Mouse (Mus musculus) MEL (cell line): Measurements from ENCODE around the gene Ifitm6. TPM values are rescaled to one million over a fixed set of nuclear protein-coding genes. Genes with fewer than 3 reads are reported as not detected.

Source experiments
- DNase-seq: peaks from one replicate; pipeline ENCODE4 v3.0.0; 2011; ENCODE audit warnings: low read depth, low spot score
- H3K27ac ChIP-seq: 2 replicates; pipeline ENCODE4 v1.5.1; 2012; ENCODE audit warnings: low read depth, mild to moderate bottlenecking, control low read depth, low read length, moderate library complexity; ENCODE audit not compliant: control insufficient read depth
- H3K27me3 ChIP-seq, 2 experiments: fragments of 150-350 bp in 1 of 2; sonication (generic) in 1 of 2; 2 replicates each; pipeline ENCODE4 v1.6.1; 2012; ENCODE audit warnings: low read length in 2 of 2, mild to moderate bottlenecking in 2 of 2, improper control_type of control experiment in 1 of 2, moderate library complexity in 1 of 2; ENCODE audit not compliant: insufficient read depth in 2 of 2, control insufficient read depth in 1 of 2
- H3K36me3 ChIP-seq, 2 experiments: 2 replicates each; pipeline ENCODE4 v1.6.1; 2012 to 2014; ENCODE audit warnings: low read length in 2 of 2, improper control_type of control experiment in 1 of 2, inconsistent platforms in 1 of 2, mild to moderate bottlenecking in 1 of 2; ENCODE audit not compliant: insufficient read depth in 2 of 2, control insufficient read depth in 1 of 2
- H3K4me1 ChIP-seq, 2 experiments: fragments of 150-350 bp in 1 of 2; sonication (generic) in 1 of 2; 2 replicates each; pipeline ENCODE4 v1.6.1; 2012; ENCODE audit warnings: low read length in 2 of 2, improper control_type of control experiment in 1 of 2, mild to moderate bottlenecking in 1 of 2; ENCODE audit not compliant: insufficient read depth in 2 of 2, control insufficient read depth in 1 of 2
- H3K4me3 ChIP-seq, 2 experiments: fragments of 150-350 bp in 1 of 2; sonication (generic) in 1 of 2; 2 replicates each; pipeline ENCODE4 v1.5.1; 2012; ENCODE audit warnings: low read depth in 2 of 2, low read length in 2 of 2, mild to moderate bottlenecking in 2 of 2, moderate library complexity in 2 of 2, control low read depth in 1 of 2, improper control_type of control experiment in 1 of 2; ENCODE audit not compliant: control insufficient read depth in 1 of 2, insufficient read depth in 1 of 2
- H3K79me2 ChIP-seq: 2 replicates; pipeline ENCODE4 v1.6.1; 2012; ENCODE audit warnings: mild to moderate bottlenecking, low read length, moderate library complexity; ENCODE audit not compliant: control insufficient read depth, poor library complexity, insufficient read depth
- H3K9ac ChIP-seq: 2 replicates; pipeline ENCODE4 v1.6.1; 2012; ENCODE audit warnings: low read depth, mild to moderate bottlenecking, control low read depth, low read length, moderate library complexity; ENCODE audit not compliant: control insufficient read depth, poor library complexity, severe bottlenecking
- H3K9me3 ChIP-seq: fragments of 150-350 bp; sonication (generic); replicated peaks from 2 replicates; pipeline ENCODE4 v1.6.1; 2012; ENCODE audit warnings: mild to moderate bottlenecking, low read length, improper control_type of control experiment, moderate library complexity; ENCODE audit not compliant: insufficient read depth
- CHD2 ChIP-seq: IDR thresholded peaks from 2 replicates; pipeline ENCODE4 v1.6.1; 2011; ENCODE audit warnings: low read length, improper control_type of control experiment
- CTCF ChIP-seq, 3 experiments: IDR thresholded peaks in 2 of 3; conservative IDR thresholded peaks in 1 of 3; 2 replicates each; pipeline ENCODE4 v1.5.1; 2011 to 2012; ENCODE audit warnings: low read length in 3 of 3, low read depth in 2 of 3, mild to moderate bottlenecking in 2 of 3, improper control_type of control experiment in 1 of 3, inconsistent platforms in 1 of 3, mixed read lengths in 1 of 3, moderate library complexity in 1 of 3; ENCODE audit not compliant: control insufficient read depth in 1 of 3, insufficient read depth in 1 of 3, poor library complexity in 1 of 3, severe bottlenecking in 1 of 3
- EP300 ChIP-seq, 2 experiments: IDR thresholded peaks; 2 replicates each; pipeline ENCODE4 v1.6.1; 2011; ENCODE audit warnings: improper control_type of control experiment in 2 of 2, low read length in 2 of 2, low read depth in 1 of 2, mild to moderate bottlenecking in 1 of 2
- ETS1 ChIP-seq: IDR thresholded peaks from 2 replicates; pipeline ENCODE4 v1.6.1; 2012; ENCODE audit warnings: low read depth, mild to moderate bottlenecking, inconsistent platforms, low read length, improper control_type of control experiment, moderate library complexity
- GABPA ChIP-seq: IDR thresholded peaks from 2 replicates; pipeline ENCODE4 v1.6.1; 2012; ENCODE audit warnings: low read depth, mild to moderate bottlenecking, inconsistent platforms, low read length, improper control_type of control experiment, moderate library complexity
- MAX ChIP-seq: IDR thresholded peaks from 2 replicates; pipeline ENCODE4 v1.6.1; 2011; ENCODE audit warnings: low read length, improper control_type of control experiment
- MXI1 ChIP-seq: IDR thresholded peaks from 2 replicates; pipeline ENCODE4 v1.6.1; 2011; ENCODE audit warnings: mild to moderate bottlenecking, low read depth, low read length, improper control_type of control experiment
- NRF1 ChIP-seq: IDR thresholded peaks from 2 replicates; pipeline ENCODE4 v1.6.1; 2014; ENCODE audit warnings: low read depth, mild to moderate bottlenecking, inconsistent platforms, low read length, improper control_type of control experiment, moderate library complexity; ENCODE audit not compliant: poor library complexity, insufficient read depth, severe bottlenecking
- POLR2A ChIP-seq, 2 experiments: IDR thresholded peaks; 2 replicates each; pipeline ENCODE4 v1.6.1; 2011 to 2012; ENCODE audit warnings: low read length in 2 of 2, mild to moderate bottlenecking in 2 of 2, control low read depth in 1 of 2, improper control_type of control experiment in 1 of 2, low read depth in 1 of 2, moderate library complexity in 1 of 2; ENCODE audit not compliant: control insufficient read depth in 1 of 2, insufficient read depth in 1 of 2, poor library complexity in 1 of 2
- POLR2AphosphoS2 ChIP-seq: IDR thresholded peaks from 2 replicates; pipeline ENCODE4 v1.6.1; 2011; ENCODE audit warnings: low read length, improper control_type of control experiment
- POLR2AphosphoS5 ChIP-seq: IDR thresholded peaks from 2 replicates; pipeline ENCODE4 v1.6.1; 2012; ENCODE audit warnings: low read depth, borderline replicate concordance, mild to moderate bottlenecking, inconsistent platforms, low read length, moderate library complexity, mixed read lengths
- RAD21 ChIP-seq: IDR thresholded peaks from 2 replicates; pipeline ENCODE4 v1.6.1; 2011; ENCODE audit warnings: mild to moderate bottlenecking, low read depth, low read length, improper control_type of control experiment
- TBP ChIP-seq: IDR thresholded peaks from 2 replicates; pipeline ENCODE4 v1.8.0; 2011; ENCODE audit warnings: low read depth, low read length, improper control_type of control experiment
- UBTF ChIP-seq: IDR thresholded peaks from 2 replicates; pipeline ENCODE4 v1.6.1; 2012; ENCODE audit warnings: low read depth, mild to moderate bottlenecking, inconsistent platforms, low read length, improper control_type of control experiment, moderate library complexity, borderline replicate concordance; ENCODE audit not compliant: insufficient read depth
- USF1 ChIP-seq: IDR thresholded peaks from 2 replicates; pipeline ENCODE4 v1.6.1; 2014; ENCODE audit warnings: low read depth, mild to moderate bottlenecking, inconsistent platforms, low read length, improper control_type of control experiment, moderate library complexity
- USF2 ChIP-seq, 2 experiments: IDR thresholded peaks; 2 replicates each; pipeline ENCODE4 v1.6.1; 2011 to 2012; ENCODE audit warnings: improper control_type of control experiment in 2 of 2, low read length in 2 of 2, borderline replicate concordance in 1 of 2, inconsistent platforms in 1 of 2, low read depth in 1 of 2, mild to moderate bottlenecking in 1 of 2; ENCODE audit not compliant: insufficient read depth in 1 of 2
- ZC3H11A ChIP-seq: IDR thresholded peaks from 2 replicates; pipeline ENCODE4 v1.6.1; 2012; ENCODE audit warnings: low read depth, mild to moderate bottlenecking, inconsistent platforms, low read length, improper control_type of control experiment
- ZMIZ1 ChIP-seq: IDR thresholded peaks from 2 replicates; pipeline ENCODE4 v1.6.1; 2012; ENCODE audit warnings: low read depth, mild to moderate bottlenecking, inconsistent platforms, low read length, improper control_type of control experiment, moderate library complexity
- polyA plus RNA-seq, 2 experiments: library from polyadenylated mRNA; stranded (reverse) in 1 of 2; unstranded in 1 of 2; fragments of >175 nt in 1 of 2; fragments of >200 nt in 1 of 2; gene quantifications; 2 replicates each; pipeline versions ENCODE4 v1.2.1 to v1.2.4; 2012; ENCODE audit warnings: low replicate concordance in 2 of 2, low read depth in 1 of 2; ENCODE audit not compliant: insufficient read length in 2 of 2, insufficient read depth in 1 of 2, missing spikeins in 1 of 2
- total RNA-seq: library from RNA; depleted of rRNA; stranded (reverse); fragments of 300-350 nt; gene quantifications from 2 replicates; pipeline ENCODE4 v1.2.3, GENCODE M21; 2012

Ifitm6 gene
- total and polyA plus RNA-seq, 3 experiments, result not detected

DNA sequence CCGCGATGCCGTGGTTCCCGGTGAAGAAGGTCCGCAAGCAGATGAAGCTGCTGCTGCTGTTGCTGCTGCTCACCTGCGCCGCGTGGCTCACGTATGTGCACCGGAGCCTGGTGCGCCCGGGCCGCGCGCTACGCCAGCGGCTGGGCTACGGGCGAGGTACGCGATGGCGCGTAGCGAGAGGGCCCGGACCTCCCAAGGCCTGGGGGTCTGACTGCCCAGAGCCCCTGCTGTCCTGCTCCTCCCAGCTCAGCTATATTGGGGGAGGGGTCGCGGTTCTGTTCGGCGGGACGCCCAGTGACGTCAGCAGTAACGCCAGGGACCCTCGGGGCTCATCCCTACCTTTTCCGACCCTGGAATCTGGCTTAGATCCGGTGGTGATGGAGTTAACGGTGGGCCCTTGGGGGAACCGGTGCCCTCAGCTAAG, 43.6 kb upstream of the Ifitm6 start:
- peaks cover 10 to 19% of the 10 kb centered on the region in 2 experiments for H3K27me3 ChIP-seq
- TF ChIP-seq TBP (no peak), NRF1 (no peak), MXI1 (no peak), POLR2A (IDR thresholded peaks at IDR 0.05; ENCODE audit: control insufficient read depth in 1 of 2, insufficient read depth in 1 of 2, low read depth in 1 of 2, low read length in 2 of 2, poor library complexity in 1 of 2) (no peak), CHD2 (no peak), USF1 (no peak), ZC3H11A (no peak)
- H3K36me3 ChIP-seq, result no peaks in the 10 kb centered on the region
- H3K9me3 ChIP-seq, result no peaks in the 10 kb centered on the region
- no peaks in the 10 kb centered on the region for H3K4me1 ChIP-seq
- peak overlapping the region in 1 of 2 experiments; percentile 27; a peak in 2 of 4 replicates for H3K4me3 ChIP-seq
- H3K27ac ChIP-seq, result no peak overlapping the region
- H3K79me2 ChIP-seq, result no peaks in the 10 kb centered on the region
- DNase-seq, result no peak
- H3K9ac ChIP-seq, result 0 out of 2 replicates have a peak overlapping the region, but pooled peaks have one; percentile 4

DNA sequence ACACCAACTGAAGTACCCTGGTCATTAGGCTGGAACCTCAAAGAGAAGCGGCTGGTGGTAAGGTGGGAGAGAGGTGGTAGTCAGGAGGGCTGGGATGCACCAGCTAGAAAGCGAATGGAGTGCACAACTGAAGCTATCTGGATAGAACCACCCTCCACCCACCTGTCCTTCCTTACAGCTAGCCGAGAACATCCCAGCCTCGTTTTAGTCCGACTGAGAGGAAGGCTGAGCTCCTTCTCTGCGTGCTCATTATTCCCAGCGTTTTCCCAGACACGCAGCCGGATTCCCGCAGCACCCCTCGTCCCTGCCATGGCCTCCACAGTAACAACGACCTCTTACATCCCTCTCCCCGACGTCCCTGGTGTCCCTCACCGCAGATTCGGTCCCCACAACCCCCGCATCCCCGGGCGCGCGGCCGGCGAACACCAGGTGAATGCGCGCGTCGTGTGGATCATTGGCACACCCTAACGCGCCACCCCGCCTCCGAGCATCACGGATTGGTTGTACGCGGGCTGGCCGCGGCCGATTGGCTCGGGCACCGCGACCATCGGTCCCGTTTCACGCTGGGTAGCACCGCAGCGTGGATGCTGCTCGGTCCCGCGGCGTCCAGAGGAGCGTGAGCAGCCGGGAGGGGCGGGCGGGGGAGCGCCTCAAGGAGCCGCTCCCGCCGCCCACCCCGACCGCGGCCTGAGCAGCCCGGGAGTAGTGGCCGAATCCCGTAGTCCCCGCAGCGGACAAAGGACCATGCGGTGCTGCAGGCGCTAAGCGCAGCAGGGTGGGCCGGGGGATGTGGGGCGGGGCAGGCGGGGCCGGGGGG, 42.9 kb upstream of the Ifitm6 start, which contains the start of gene B4galnt4:
B4galnt4 (plus strand) TSS at position 679 of the 817 bp plus-strand sequence.
- peak; percentile 71 for DNase-seq
- no peaks in the 10 kb centered on the region for H3K4me1 ChIP-seq
- no peaks in the 10 kb centered on the region for H3K36me3 ChIP-seq
- H3K4me3 ChIP-seq, result peak within 1 kb of the TSS in 1 of 2 experiments; percentile 34; a peak in 2 of 4 replicates
- no peaks in the 10 kb centered on the region for H3K79me2 ChIP-seq
- no peak within 1 kb of the TSS for H3K27ac ChIP-seq
- TF ChIP-seq USF1, result no peak
- TF ChIP-seq MAX, result peak; percentile 41; the same call in 1 of the 2 replicates
- TF ChIP-seq POLR2A (IDR thresholded peaks at IDR 0.05; ENCODE audit: control insufficient read depth in 1 of 2, insufficient read depth in 1 of 2, low read depth in 1 of 2, low read length in 2 of 2, poor library complexity in 1 of 2), result peak in 1 of 2 experiments; percentile 32; a peak in 2 of 4 replicates
- H3K9me3 ChIP-seq, result no peaks in the 10 kb centered on the region
- 0 out of 2 replicates have a peak within 1 kb of the TSS, but pooled peaks have one; percentile 4 for H3K9ac ChIP-seq
- peaks cover 10 to 19% of the 10 kb centered on the region in 2 experiments for H3K27me3 ChIP-seq

DNA sequence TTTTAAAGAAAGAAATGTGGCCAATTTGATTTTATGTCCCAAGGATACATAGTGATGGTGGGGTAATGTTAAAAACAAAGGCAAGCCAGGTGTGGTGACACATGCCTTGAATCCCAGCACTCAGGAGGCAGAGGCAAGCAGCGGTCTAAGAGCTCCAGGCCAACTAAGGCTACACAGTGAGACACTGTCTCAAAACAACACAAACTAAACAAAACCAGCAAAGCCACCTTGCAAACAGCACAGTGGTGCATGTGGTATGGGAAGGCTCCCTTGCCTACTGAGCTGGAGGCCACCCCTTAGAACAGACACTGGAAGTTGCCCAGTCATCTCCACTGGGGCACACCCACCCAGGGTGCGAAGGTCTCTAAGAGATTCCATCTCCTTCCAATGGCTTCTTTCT, 42.2 kb upstream of the Ifitm6 start:
- no peak overlapping the region for H3K9ac ChIP-seq
- no peaks in the 10 kb centered on the region for H3K36me3 ChIP-seq
- TF ChIP-seq ZMIZ1 (no peak), UBTF (no peak), USF1 (no peak), ETS1 (no peak), RAD21 (no peak), POLR2AphosphoS2 (no peak), USF2 (IDR thresholded peaks at IDR 0.05; ENCODE audit: borderline replicate concordance in 1 of 2, insufficient read depth in 1 of 2, low read depth in 1 of 2, low read length in 2 of 2) (no peak), CTCF (IDR thresholded peaks at IDR 0.05 in 2 of 3, conservative IDR thresholded peaks at IDR 0.05 in 1 of 3; ENCODE audit: control insufficient read depth in 1 of 3, insufficient read depth in 1 of 3, low read depth in 2 of 3, low read length in 3 of 3, poor library complexity in 1 of 3, severe bottlenecking in 1 of 3) (no peak), EP300 (IDR thresholded peaks at IDR 0.05; ENCODE audit: low read depth in 1 of 2, low read length in 2 of 2) (no peak), GABPA (no peak), POLR2AphosphoS5 (no peak)
- H3K9me3 ChIP-seq, result no peaks in the 10 kb centered on the region
- H3K79me2 ChIP-seq, result no peaks in the 10 kb centered on the region
- peaks cover 10 to 19% of the 10 kb centered on the region in 2 experiments for H3K27me3 ChIP-seq
- no peaks in the 10 kb centered on the region for H3K4me1 ChIP-seq
- peak; percentile 32 for DNase-seq
- no peak overlapping the region for H3K4me3 ChIP-seq
- H3K27ac ChIP-seq, result no peak overlapping the region
